Mouse (Mus musculus) heart, embryonic 16.5 days (tissue): ENCODE data around the gene Arhgap11a. TPM values are rescaled to one million over a fixed set of nuclear protein-coding genes. Genes with fewer than 3 reads are reported as not detected.

ENCODE experiments used
- ATAC-seq: fragments of 200-750 bp; cut with Nextera tagmentation; replicated peaks from 2 replicates; pipeline ENCODE4 v1.8.0; 2017; ENCODE audit warnings: moderate number of reproducible peaks; ENCODE audit not compliant: insufficient read depth, low FRiP score; ENCODE audit errors: extremely low read depth
- H3K27ac ChIP-seq: fragments of 300-500 bp; sonication (generic); 2 replicates; pipeline ENCODE4 v1.5.1; 2014; ENCODE audit warnings: mild to moderate bottlenecking, low read length, control low read depth, moderate library complexity
- H3K27me3 ChIP-seq: fragments of 300-500 bp; sonication (generic); 2 replicates; pipeline ENCODE4 v1.6.1; 2014; ENCODE audit warnings: low read length, mixed read lengths; ENCODE audit not compliant: control insufficient read depth, insufficient read depth
- H3K36me3 ChIP-seq: fragments of 300-500 bp; sonication (generic); 2 replicates; pipeline ENCODE4 v1.6.1; 2014; ENCODE audit not compliant: control insufficient read depth, insufficient read depth
- H3K4me1 ChIP-seq: fragments of 300-500 bp; sonication (generic); 2 replicates; pipeline ENCODE4 v1.6.1; 2014; ENCODE audit warnings: low read length, mixed read lengths; ENCODE audit not compliant: control insufficient read depth, insufficient read depth
- H3K4me2 ChIP-seq: fragments of 300-500 bp; sonication (generic); 2 replicates; pipeline ENCODE4 v1.6.1; 2014; ENCODE audit warnings: low read depth, mild to moderate bottlenecking, control low read depth, low read length
- H3K4me3 ChIP-seq: fragments of 300-500 bp; sonication (generic); 2 replicates; pipeline ENCODE4 v1.5.1; 2014; ENCODE audit warnings: mild to moderate bottlenecking, control low read depth, low read length
- H3K9ac ChIP-seq: fragments of 300-500 bp; sonication (generic); 2 replicates; pipeline ENCODE4 v1.6.1; 2014; ENCODE audit warnings: low read length, control low read depth
- H3K9me3 ChIP-seq: fragments of 300-500 bp; sonication (generic); replicated peaks from 2 replicates; pipeline ENCODE4 v1.6.1; 2016; ENCODE audit warnings: low read length; ENCODE audit not compliant: control insufficient read depth
- WGBS: fragments of 180-500 bp; shearing (Covaris S2); extraction: QIAGEN DNeasy Blood & Tissue Kit; methylation state at CpG from one replicate; pipeline ENCODE4 v1.1.7; 2014; 5-methylcytosine and 5-hydroxymethylcytosine counted together
- polyA plus RNA-seq: library from polyadenylated mRNA; unstranded; fragments of >200 nt; fragmentation: Nextera tagmentation; extraction: Ambion mirVana; gene quantifications from 2 replicates; pipeline ENCODE4 v1.2.1, GENCODE M21; 2015

Gene Arhgap11a
- polyA plus RNA-seq, 1 experiment from 2014 or later, result 25.4 TPM

DNA sequence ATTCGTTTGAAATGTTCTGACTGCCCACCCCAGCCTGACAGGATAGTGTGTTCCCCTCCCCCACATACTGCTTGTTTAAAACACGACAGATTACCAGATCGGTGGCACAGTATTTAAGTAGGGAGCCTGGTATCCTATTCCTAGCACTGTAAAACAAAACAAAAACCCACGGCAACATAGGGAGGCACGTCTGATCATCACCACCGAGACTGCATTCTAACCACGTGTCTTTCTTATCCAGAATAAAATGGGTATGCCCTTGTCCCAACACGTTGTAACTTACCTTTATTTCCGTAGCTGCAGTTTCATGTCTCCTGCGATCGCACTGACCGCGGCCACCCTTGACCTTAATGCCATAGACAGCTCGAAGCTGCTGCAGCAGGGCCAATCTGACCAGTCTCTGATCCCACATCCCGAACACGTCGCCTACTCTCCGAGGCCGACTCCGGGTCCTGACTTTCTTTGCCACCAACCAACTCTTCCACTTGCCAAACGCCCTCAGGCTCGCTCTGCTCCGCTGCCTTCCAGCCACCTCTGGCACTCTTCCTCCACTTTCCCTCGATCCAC is 700 bp downstream of the Arhgap11a start:
- Histone ChIP-seq H3K4me3 (peak overlapping the region; percentile 99), H3K9me3 (no peaks in the 10 kb centered on the region), H3K36me3 (peaks cover 11% of the 10 kb centered on the region), H3K27ac (peak overlapping the region; percentile 88), H3K9ac (peak overlapping the region; percentile 88), H3K4me1 (peaks cover 23% of the 10 kb centered on the region), H3K4me2 (peak overlapping the region; percentile 89), H3K27me3 (no peaks in the 10 kb centered on the region)
- under 1% methylated on average over 24 of the region's 24 CpGs for WGBS
- no peak for ATAC-seq

DNA sequence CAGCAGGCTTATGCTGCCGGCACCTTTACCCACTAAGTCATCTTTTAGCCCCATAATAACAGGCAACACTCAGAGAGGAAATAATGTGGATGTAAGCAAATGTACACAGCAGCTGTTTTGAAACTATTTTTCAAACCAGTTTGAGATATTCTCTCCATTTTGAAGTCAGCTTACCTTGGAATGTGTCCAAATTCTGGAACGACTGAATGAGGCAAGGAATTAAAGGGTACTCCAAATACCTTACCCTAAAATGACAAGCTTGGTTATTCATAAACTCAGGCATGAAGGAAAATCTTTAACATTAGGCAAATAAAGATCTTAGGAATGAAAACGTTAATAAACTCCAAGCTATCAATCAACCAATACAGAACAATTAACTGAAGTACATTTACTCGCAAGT is 3.4 kb downstream of the Arhgap11a start:
- H3K36me3 ChIP-seq, result peaks cover 22% of the 10 kb centered on the region
- no peaks in the 10 kb centered on the region for H3K9me3 ChIP-seq
- peaks cover 23% of the 10 kb centered on the region for H3K4me1 ChIP-seq
- H3K4me3 ChIP-seq, result no peak overlapping the region
- no peak overlapping the region for H3K4me2 ChIP-seq
- no peak overlapping the region for H3K9ac ChIP-seq
- H3K27me3 ChIP-seq, result no peaks in the 10 kb centered on the region
- WGBS, result 69% methylated on average over 4 of the region's 4 CpGs
- H3K27ac ChIP-seq, result no peak overlapping the region
- no peak for ATAC-seq

GRCm38 (mm10) chr2:113841656-113842437 is 6.6 kb downstream of the Arhgap11a start:
- Histone ChIP-seq H3K27me3 (no peaks in the 10 kb centered on the region), H3K4me2 (no peak overlapping the region), H3K4me1 (peaks cover 12% of the 10 kb centered on the region), H3K4me3 (no peak overlapping the region), H3K27ac (no peak overlapping the region), H3K9ac (no peak overlapping the region), H3K9me3 (no peaks in the 10 kb centered on the region), H3K36me3 (peaks cover 35% of the 10 kb centered on the region)
- WGBS, result 86% methylated on average over 4 of the region's 4 CpGs
- no peak for ATAC-seq

GRCm38 (mm10) chr2:113839488-113839887 is 9.0 kb downstream of the Arhgap11a start:
- H3K9me3 ChIP-seq, result no peaks in the 10 kb centered on the region
- ATAC-seq, result no peak
- 75% methylated on average over 4 of the region's 4 CpGs for WGBS
- no peak overlapping the region for H3K4me2 ChIP-seq
- H3K36me3 ChIP-seq, result peaks cover 50% of the 10 kb centered on the region
- H3K9ac ChIP-seq, result no peak overlapping the region
- no peaks in the 10 kb centered on the region for H3K4me1 ChIP-seq
- H3K4me3 ChIP-seq, result no peak overlapping the region
- no peak overlapping the region for H3K27ac ChIP-seq
- H3K27me3 ChIP-seq, result no peaks in the 10 kb centered on the region

DNA sequence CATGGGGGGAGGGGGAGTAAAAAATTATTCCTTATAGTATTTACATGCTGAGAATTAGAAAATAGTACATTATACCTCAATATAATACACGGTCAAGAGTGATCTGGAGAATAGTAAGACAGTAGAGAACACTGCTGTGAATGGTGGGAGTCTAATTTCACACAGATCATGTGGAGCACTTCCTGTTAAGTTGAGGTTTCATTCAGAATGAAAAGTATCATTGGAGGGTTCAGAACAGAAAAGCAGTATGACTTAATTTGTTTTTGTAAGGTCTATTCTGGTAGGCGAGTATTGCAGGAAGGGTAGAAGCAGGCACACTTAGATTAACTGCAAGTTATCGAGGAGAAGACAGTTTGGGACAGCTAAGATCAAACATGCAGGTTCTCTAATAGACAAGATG is 13.2 kb downstream of the Arhgap11a start:
- no peaks in the 10 kb centered on the region for H3K27me3 ChIP-seq
- no peak overlapping the region for H3K9ac ChIP-seq
- no peak overlapping the region for H3K4me3 ChIP-seq
- no peaks in the 10 kb centered on the region for H3K4me1 ChIP-seq
- no peaks in the 10 kb centered on the region for H3K9me3 ChIP-seq
- no peak for ATAC-seq
- peaks cover 53% of the 10 kb centered on the region for H3K36me3 ChIP-seq
- no peak overlapping the region for H3K27ac ChIP-seq
- H3K4me2 ChIP-seq, result no peak overlapping the region
- WGBS, result 88% methylated on average over 3 of the region's 3 CpGs

DNA sequence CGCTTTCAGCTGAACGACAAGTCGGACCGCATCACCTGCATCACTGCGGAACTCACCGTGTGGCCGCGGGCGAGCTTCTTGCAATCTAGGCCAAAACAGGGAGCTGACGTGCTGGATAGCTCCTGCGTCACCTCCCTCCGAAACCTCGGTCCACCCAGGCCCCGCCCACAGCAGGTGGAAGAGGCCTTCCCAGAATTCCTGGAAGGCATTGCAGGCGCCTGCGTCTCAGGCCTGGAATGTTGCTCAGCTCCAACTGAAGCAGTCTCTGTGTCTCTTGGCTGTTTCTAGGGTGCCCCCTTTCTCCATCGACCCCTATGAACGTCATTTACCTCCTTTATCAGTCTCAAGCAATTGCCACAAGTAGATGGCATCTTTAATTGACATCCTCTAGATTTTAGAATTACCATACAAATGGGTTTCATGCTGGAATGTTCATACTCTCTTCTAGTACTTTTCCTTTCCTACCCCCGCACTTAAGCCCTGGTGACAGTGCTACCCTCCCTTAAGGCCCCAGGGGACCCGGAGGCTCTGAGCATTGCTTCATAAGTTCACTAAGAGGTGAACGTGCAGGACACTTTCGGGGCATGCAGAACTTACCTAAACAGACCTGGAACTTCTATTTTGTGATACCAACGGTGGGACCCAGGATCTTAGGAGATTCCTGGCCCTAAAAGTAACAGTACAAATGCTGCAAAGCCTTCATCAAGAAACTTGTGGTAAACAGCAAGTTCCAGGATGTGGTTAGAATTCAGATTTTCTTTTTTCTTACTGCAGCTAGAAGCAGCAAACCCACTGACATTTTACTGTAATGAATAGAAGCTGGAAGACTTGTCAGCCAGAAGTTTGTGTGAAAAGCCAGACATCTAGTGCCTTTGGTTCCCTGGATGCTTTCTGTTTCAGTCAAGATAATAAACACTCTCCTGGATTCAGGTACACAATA is 19.2 kb downstream of the Arhgap11a start, which contains the start of gene Scg5:
TSS of gene Scg5 (minus strand) at position 179 of the 940 bp plus-strand sequence.
- no peaks in the 10 kb centered on the region for H3K27me3 ChIP-seq
- H3K4me3 ChIP-seq, result peak within 1 kb of the TSS; percentile 45
- H3K36me3 ChIP-seq, result peaks cover 20% of the 10 kb centered on the region
- H3K4me1 ChIP-seq, result peaks cover 6% of the 10 kb centered on the region
- no peak within 1 kb of the TSS for H3K9ac ChIP-seq
- H3K9me3 ChIP-seq, result no peaks in the 10 kb centered on the region
- peak within 1 kb of the TSS; percentile 72 for H3K4me2 ChIP-seq
- WGBS, result 12% methylated on average over 23 of the region's 23 CpGs
- peak; percentile 52; the same call in 1 of the 2 replicates for ATAC-seq
- no peak within 1 kb of the TSS for H3K27ac ChIP-seq

GRCm38 (mm10) chr2:113828086-113828942 is 20.1 kb downstream of the Arhgap11a start:
- Histone ChIP-seq H3K4me3 (peak overlapping the region; percentile 45), H3K36me3 (peaks cover 11% of the 10 kb centered on the region), H3K9ac (no peak overlapping the region), H3K4me2 (peak overlapping the region; percentile 72), H3K27ac (no peak overlapping the region), H3K27me3 (no peaks in the 10 kb centered on the region), H3K4me1 (peaks cover 6% of the 10 kb centered on the region), H3K9me3 (no peaks in the 10 kb centered on the region)
- ATAC-seq, result no peak
- 26% methylated on average over 17 of the region's 17 CpGs for WGBS

DNA sequence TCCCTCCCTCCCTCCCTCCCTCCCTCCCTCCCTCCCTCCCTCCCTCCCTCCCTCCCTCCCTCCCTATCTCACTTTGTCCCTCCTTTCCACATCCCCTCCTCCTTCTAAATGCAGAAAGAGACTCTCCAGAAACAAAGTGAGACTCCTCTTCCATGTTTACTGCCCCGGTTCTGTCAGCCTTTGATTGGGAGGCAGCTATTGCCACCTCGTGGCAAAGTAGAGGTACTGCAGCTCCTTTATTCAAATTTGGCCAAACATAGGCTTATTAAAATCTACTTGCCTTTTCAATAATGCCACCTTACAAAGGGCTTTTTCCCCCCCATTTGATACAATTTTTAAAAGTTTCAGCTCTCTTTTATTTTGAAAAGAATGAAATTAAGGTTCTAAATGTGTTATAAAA is 24.6 kb downstream of the Arhgap11a start:
- Histone ChIP-seq H3K36me3 (no peaks in the 10 kb centered on the region), H3K27me3 (no peaks in the 10 kb centered on the region), H3K9me3 (no peaks in the 10 kb centered on the region), H3K4me3 (no peak overlapping the region), H3K9ac (no peak overlapping the region), H3K4me2 (no peak overlapping the region), H3K27ac (no peak overlapping the region), H3K4me1 (peaks cover 2% of the 10 kb centered on the region)
- no peak for ATAC-seq
- 0% methylated on average over 2 of the region's 2 CpGs for WGBS
